ENCODE assay signal across 19 mouse cellular contexts in genomic region chr19:22842697-22843096, GRCm38 (mm10).
"Had no signal": no experiment of that assay in that cellular context is flagged by ENCODE, and none has a peak within 500 bp of the region (broad histone marks: within the 10 kb centered on the region; RNA-seq: fewer than 3 reads in every experiment).

No protein-coding gene starts in this region.

- DNase-seq: kidney, adult 9 months; kidney, postnatal 36 days; lung, adult 2 months; lung, postnatal 36 days; midbrain, embryonic 14.5 days; right cerebral cortex, adult 18-20 months; right cerebral cortex, postnatal 4 days; spleen, adult 18-20 months; thymus, adult 18-20 months; thymus, postnatal 14 days had no signal

- H3K27me3 ChIP-seq: liver, embryonic 15.5 days; neural tube, embryonic 15.5 days had no signal

- H3K9me3 ChIP-seq: limb, embryonic 10.5 days; liver, embryonic 15.5 days; midbrain, embryonic 10.5 days; neural tube, embryonic 15.5 days had no signal

- ATAC-seq: lung, postnatal 0 days had no signal

- H3K4me2 ChIP-seq: liver, embryonic 11.5 days; liver, embryonic 15.5 days; neural tube, embryonic 15.5 days had no signal

- H3K36me3 ChIP-seq: limb, embryonic 10.5 days; liver, embryonic 15.5 days; midbrain, embryonic 10.5 days; neural tube, embryonic 15.5 days had no signal

- H3K4me1 ChIP-seq: limb, embryonic 10.5 days; liver, embryonic 15.5 days; neural tube, embryonic 15.5 days had no signal

- H3K9ac ChIP-seq: liver, embryonic 15.5 days; neural tube, embryonic 15.5 days had no signal

- H3K4me3 ChIP-seq: layer of hippocampus, adult 2 months; limb, embryonic 10.5 days; liver, embryonic 15.5 days; midbrain, embryonic 10.5 days; myocyte; neural tube, embryonic 15.5 days had no signal

- H3K27ac ChIP-seq: kidney, postnatal 0 days; limb, embryonic 10.5 days; liver, embryonic 15.5 days; midbrain, embryonic 10.5 days; neural tube, embryonic 15.5 days had no signal
